ENCODE assay signal across 14 mouse cellular contexts in genomic region chr16:56062981-56063380, GRCm38 (mm10).
"Had no signal": no experiment of that assay in that cellular context is flagged by ENCODE, and none has a peak within 500 bp of the region (broad histone marks: within the 10 kb centered on the region; RNA-seq: fewer than 3 reads in every experiment).

No protein-coding gene starts in this region.

- H3K9ac ChIP-seq: limb, embryonic 15.5 days; lung, embryonic 14.5 days; neural tube, embryonic 15.5 days had no signal

- H3K4me1 ChIP-seq: neural tube, embryonic 15.5 days had no signal

- H3K27me3 ChIP-seq: limb, embryonic 15.5 days; neural tube, embryonic 15.5 days had no signal

- H3K4me3 ChIP-seq: layer of hippocampus, adult 2 months; limb, embryonic 15.5 days; midbrain, embryonic 10.5 days; neural tube, embryonic 15.5 days had no signal

- DNase-seq: kidney, adult 18-20 months; kidney, postnatal 10 days; kidney, postnatal 4 days; left cerebral cortex, postnatal 4 days; lung, embryonic 14.5 days; lung, postnatal 10 days; right cerebral cortex, adult 18-20 months; right cerebral cortex, postnatal 25 days; thymus, adult 18-20 months; thymus, postnatal 14 days had no signal

- H3K27ac ChIP-seq: layer of hippocampus, adult 2 months; limb, embryonic 15.5 days; midbrain, embryonic 10.5 days; neural tube, embryonic 15.5 days had no signal

- H3K9me3 ChIP-seq: limb, embryonic 15.5 days; midbrain, embryonic 10.5 days; neural tube, embryonic 15.5 days had no signal

- H3K36me3 ChIP-seq: limb, embryonic 15.5 days; midbrain, embryonic 10.5 days; neural tube, embryonic 15.5 days had no signal

- H3K4me2 ChIP-seq: limb, embryonic 15.5 days; lung, embryonic 14.5 days; neural tube, embryonic 15.5 days had no signal
